Mouse (Mus musculus) heart, postnatal 14 days (tissue): ENCODE measurements around the gene Dop1b. TPM values are rescaled to one million over a fixed set of nuclear protein-coding genes. Genes with fewer than 3 reads are reported as not detected.
A peak's percentile ranks its signal among the peaks of the same experiment; 100 is the strongest.
"Not testable (repeated sequence)": the region's sequence is repeated elsewhere in the genome, so short reads cannot be mapped to it uniquely, and the experiment has no call there.

ENCODE experiments used
- DNase-seq, 2 experiments: peaks; one replicate each; pipeline ENCODE4 v3.0.0; 2021 to 2022
- intact Hi-C: fragments of 180-260 bp; cut with DNase I; formaldehyde crosslinking; loops from one replicate; pipeline ENCODE4 v1.15.1; 2025
- total RNA-seq, 2 experiments: library from RNA; stranded (reverse); gene quantifications; 2 replicates each; pipeline ENCODE4 v1.2.3; 2021

Dop1b gene
- total RNA-seq, 2 experiments from 2014 or later = 17.6 to 17.8 TPM

- no peak for DNase-seq
- intact Hi-C loops = no loop called here
Measured at GRCm38 (mm10) chr16:93821706-93822105, 110.0 kb downstream of the Dop1b start.

GRCm38 (mm10) chr16:93822433-93823225 is 110.9 kb downstream of the Dop1b start:
- DNase-seq, intact Hi-C loops: not testable (repeated sequence)

DNA sequence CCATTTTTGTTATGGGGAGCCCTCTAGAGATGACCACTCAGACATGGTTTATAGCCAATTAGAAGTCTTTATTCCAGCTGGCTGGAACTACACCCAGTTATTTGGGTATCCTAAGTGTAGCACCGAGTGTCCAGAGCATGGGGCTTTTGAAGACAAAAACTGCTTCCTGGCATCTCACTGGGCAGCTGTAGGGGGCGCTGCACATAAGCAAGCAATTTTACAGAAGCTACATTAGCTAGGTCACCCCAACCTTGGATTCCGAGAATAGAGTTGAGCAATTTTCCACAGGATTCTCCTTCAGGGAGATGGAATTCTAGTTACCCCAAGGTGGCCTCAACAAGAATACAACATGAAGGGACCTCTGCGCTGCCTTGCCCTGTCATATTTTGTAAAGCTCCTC is 113.1 kb downstream of the Dop1b start:
- DNase-seq = no peak
- intact Hi-C loops = no loop called here

- intact Hi-C loops = no loop called here
- no peak for DNase-seq
Measured at GRCm38 (mm10) chr16:93825463-93825862, 113.8 kb downstream of the Dop1b start.

GRCm38 (mm10) chr16:93826054-93826453 is 114.3 kb downstream of the Dop1b start:
- DNase-seq = no peak
- intact Hi-C loops = no loop called here

- not testable (repeated sequence) for DNase-seq
Measured at GRCm38 (mm10) chr16:93826478-93826877, 114.8 kb downstream of the Dop1b start.

DNA sequence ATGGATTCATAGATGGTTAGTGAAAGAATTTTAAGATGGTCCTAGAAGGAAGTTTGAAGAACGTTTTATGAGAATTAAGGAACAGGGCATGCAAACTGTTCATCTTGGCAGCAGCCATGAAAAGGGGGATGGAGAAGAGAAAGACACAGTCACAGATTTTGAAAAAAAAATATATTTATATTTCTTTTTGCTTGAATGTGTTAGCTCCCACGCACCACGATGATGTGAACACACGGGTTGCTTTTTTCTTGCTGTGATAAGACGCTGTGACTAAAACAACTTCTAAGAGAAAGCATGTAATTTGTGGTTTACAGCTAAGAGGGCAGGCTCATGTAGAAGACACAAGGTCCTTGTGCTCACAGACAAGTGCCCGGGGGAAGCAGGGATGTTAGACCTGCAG is 115.2 kb downstream of the Dop1b start:
- no peak for DNase-seq

More at GRCm38 (mm10) chr16:93826478-93826877, 114.8 kb downstream of the Dop1b start:
- intact Hi-C loops = not testable (repeated sequence)

DNA sequence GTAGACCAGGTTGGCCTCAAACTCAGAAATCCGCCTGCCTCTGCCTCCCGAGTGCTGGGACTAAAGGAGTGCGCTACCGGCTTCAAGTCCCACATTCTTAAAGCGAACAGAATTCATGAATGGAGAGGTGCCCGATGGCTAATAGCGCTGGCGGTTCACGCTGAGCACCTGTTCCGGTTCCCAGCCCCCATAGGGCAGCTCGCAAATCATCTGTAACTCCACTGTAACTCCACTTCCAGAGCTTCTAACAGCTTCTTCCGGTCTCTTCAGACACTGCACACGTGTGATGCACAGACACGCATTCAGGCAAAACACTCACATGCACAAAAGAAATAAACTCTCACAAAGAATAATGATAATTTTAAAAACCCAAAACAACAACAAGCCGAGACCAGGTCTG is 117.8 kb downstream of the Dop1b start:
- intact Hi-C loops = no loop called here
- no peak for DNase-seq

More for the DNA sequence above, 115.2 kb downstream of the Dop1b start:
- intact Hi-C loops = no loop called here

DNA sequence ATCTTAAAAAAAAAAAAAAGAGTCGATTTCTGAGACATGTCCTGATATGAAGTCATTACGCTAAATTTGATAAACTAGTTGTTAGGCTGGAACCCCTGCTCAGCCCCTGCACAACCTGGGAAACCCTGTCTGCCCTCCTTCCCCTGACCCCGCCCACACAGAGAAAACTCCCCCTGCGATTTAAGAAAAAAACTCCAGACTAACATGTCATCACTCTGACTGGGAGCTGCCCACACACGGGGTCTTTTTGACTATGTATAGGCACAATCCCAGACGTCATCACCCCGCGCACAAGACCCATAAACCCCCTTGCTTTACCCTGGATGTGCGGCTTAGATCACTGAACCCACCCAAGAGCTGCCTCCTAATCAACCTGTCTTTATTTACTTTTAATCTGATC is 118.4 kb downstream of the Dop1b start:
- intact Hi-C loops = no loop called here
- DNase-seq = no peak

GRCm38 (mm10) chr16:93830916-93831315 is 119.2 kb downstream of the Dop1b start:
- intact Hi-C loops = no loop called here
- DNase-seq = no peak

GRCm38 (mm10) chr16:93831627-93832395 is 120.1 kb downstream of the Dop1b start, which contains the start of gene Morc3:
Gene Morc3, plus strand, starts transcription at chr16:93832121.
- peak; percentile 100 for DNase-seq
- intact Hi-C loops = no loop called here

- DNase-seq = peak in 1 of 2 experiments; percentile 37
- intact Hi-C loops = no loop called here
Measured at GRCm38 (mm10) chr16:93832451-93833276, 121.0 kb downstream of the Dop1b start.

- DNase-seq = no peak
- intact Hi-C loops = no loop called here
Measured at GRCm38 (mm10) chr16:93833551-93833950, 121.8 kb downstream of the Dop1b start.

DNA sequence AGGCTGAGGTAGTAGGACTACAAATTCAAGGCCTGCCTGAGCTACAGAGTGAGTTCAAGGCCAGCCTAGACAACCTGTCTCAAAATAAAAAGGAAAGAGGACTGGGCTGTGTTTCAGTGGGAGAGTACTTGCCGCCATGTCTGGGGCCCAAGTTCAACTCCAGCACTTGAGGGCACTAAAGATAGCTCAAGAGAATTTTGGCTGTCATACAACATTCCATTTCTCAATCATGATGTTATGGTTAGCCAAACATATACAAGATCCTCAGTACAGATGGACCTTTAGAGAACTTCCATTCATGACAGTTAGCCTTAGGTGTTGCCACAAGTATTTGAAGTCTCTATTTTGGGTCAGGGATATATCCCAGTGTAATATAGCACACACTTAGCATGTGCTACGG is 122.4 kb downstream of the Dop1b start:
- no peak for DNase-seq
- intact Hi-C loops = no loop called here

DNA sequence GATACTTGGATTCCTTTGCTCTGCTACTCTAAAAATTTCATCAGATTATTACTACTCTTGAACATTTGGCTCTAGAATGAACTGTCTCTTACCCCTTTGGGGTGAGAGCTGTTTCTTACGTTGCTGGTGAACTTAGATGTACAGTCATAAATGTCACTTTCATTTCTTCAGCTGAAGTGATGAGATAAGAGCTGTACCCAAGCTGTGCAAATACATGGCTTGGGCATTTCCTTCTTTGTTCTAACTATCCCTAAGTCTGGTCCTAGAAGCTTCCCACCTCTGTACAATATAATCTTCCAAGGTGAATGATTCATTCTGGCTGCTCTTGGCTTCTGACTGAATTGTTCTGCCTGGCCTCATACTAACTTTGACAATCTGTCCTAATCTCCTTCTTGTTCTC is 127.3 kb downstream of the Dop1b start:
- intact Hi-C loops = no loop called here
- DNase-seq = no peak

- intact Hi-C loops = no loop called here
- no peak for DNase-seq
Measured at GRCm38 (mm10) chr16:93850527-93850926, 138.8 kb downstream of the Dop1b start.

- no peak for DNase-seq
- intact Hi-C loops = no loop called here
Measured at GRCm38 (mm10) chr16:93859967-93860366, 148.3 kb downstream of the Dop1b start.
